ENCODE assay signal across 30 mouse cellular contexts in the genomic region with DNA sequence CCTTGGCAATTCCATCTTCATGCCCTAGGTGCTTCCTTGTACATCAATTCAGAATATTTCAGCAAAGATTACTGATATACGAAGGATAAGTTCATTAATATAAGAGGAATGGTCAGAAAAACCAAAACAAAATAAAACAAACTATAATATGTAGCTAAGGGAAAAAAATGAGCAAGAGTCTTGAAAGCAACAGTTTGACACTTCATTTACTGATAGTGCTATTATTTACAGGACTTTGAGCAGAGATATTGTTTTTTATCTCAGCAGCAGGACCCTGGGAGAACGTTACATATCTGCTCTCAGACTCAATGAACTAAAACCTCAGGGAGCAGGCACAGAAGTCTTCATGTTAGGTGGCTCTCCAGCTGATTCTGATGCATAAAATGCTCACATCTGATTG.
"Had no signal": no experiment of that assay in that cellular context is flagged by ENCODE, and none has a peak within 500 bp of the region (broad histone marks: within the 10 kb centered on the region; RNA-seq: fewer than 3 reads in every experiment).

No protein-coding gene starts in this region.

- H3K9ac ChIP-seq: limb, embryonic 12.5 days; limb, embryonic 13.5 days; limb, embryonic 15.5 days; liver, embryonic 12.5 days; liver, embryonic 13.5 days; liver, embryonic 14.5 days; liver, embryonic 15.5 days; liver, postnatal 0 days; lung, embryonic 14.5 days; lung, embryonic 15.5 days; midbrain, embryonic 12.5 days; midbrain, embryonic 13.5 days; midbrain, embryonic 15.5 days had no signal

- H3K9me3 ChIP-seq: limb, embryonic 10.5 days; limb, embryonic 12.5 days; limb, embryonic 13.5 days; limb, embryonic 15.5 days; liver, embryonic 12.5 days; liver, embryonic 13.5 days; liver, embryonic 15.5 days; lung, embryonic 15.5 days; megakaryocyte, embryonic 14.5 days; midbrain, embryonic 12.5 days; midbrain, embryonic 13.5 days; midbrain, embryonic 15.5 days had no signal

- H3K4me2 ChIP-seq: limb, embryonic 12.5 days; limb, embryonic 13.5 days; limb, embryonic 15.5 days; liver, embryonic 11.5 days; liver, embryonic 12.5 days; liver, embryonic 13.5 days; liver, embryonic 15.5 days; lung, embryonic 14.5 days; lung, embryonic 15.5 days; midbrain, embryonic 12.5 days; midbrain, embryonic 13.5 days; midbrain, embryonic 15.5 days had no signal

- H3K36me3 ChIP-seq: limb, embryonic 10.5 days; limb, embryonic 12.5 days; limb, embryonic 13.5 days; limb, embryonic 15.5 days; liver, embryonic 12.5 days; liver, embryonic 13.5 days; liver, embryonic 15.5 days; lung, embryonic 15.5 days; midbrain, embryonic 12.5 days; midbrain, embryonic 13.5 days; midbrain, embryonic 15.5 days had no signal

- H3K4me1 ChIP-seq: limb, embryonic 10.5 days; limb, embryonic 12.5 days; limb, embryonic 13.5 days; limb, embryonic 15.5 days; liver, embryonic 12.5 days; liver, embryonic 13.5 days; liver, embryonic 15.5 days; lung, embryonic 15.5 days; megakaryocyte, embryonic 14.5 days; midbrain, embryonic 12.5 days; midbrain, embryonic 13.5 days; midbrain, embryonic 15.5 days had no signal

- ATAC-seq: liver, embryonic 12.5 days; liver, postnatal 0 days; lung, postnatal 0 days; midbrain, embryonic 13.5 days; midbrain, embryonic 15.5 days; midbrain, embryonic 16.5 days had no signal

- DNase-seq: left cerebral cortex, postnatal 4 days; liver; liver, embryonic 13.5 days; liver, postnatal 0 days; lung, adult 18-20 months; lung, adult 2 months; lung, embryonic 14.5 days; lung, postnatal 10 days; lung, postnatal 14 days; lung, postnatal 36 days; lung, postnatal 4 days; midbrain, embryonic 14.5 days had no signal

- H3K27ac ChIP-seq: left cerebral cortex, adult 2 months; limb, embryonic 10.5 days; limb, embryonic 12.5 days; limb, embryonic 13.5 days; limb, embryonic 15.5 days; liver, embryonic 12.5 days; liver, embryonic 13.5 days; liver, embryonic 14.5 days; liver, embryonic 15.5 days; lung, embryonic 15.5 days; macrophage; midbrain, embryonic 12.5 days; midbrain, embryonic 13.5 days; midbrain, embryonic 15.5 days had no signal

- H3K4me3 ChIP-seq: left cerebral cortex, adult 2 months; limb, embryonic 10.5 days; limb, embryonic 12.5 days; limb, embryonic 13.5 days; limb, embryonic 15.5 days; liver, embryonic 12.5 days; liver, embryonic 13.5 days; liver, embryonic 15.5 days; lung, embryonic 15.5 days; megakaryocyte, embryonic 14.5 days; midbrain, embryonic 12.5 days; midbrain, embryonic 13.5 days; midbrain, embryonic 15.5 days; myocyte had no signal

- H3K27me3 ChIP-seq: limb, embryonic 12.5 days; limb, embryonic 13.5 days; limb, embryonic 15.5 days; liver, embryonic 12.5 days; liver, embryonic 13.5 days; liver, embryonic 15.5 days; lung, embryonic 15.5 days; megakaryocyte, embryonic 14.5 days; midbrain, embryonic 12.5 days; midbrain, embryonic 13.5 days; midbrain, embryonic 15.5 days had no signal
